Mouse (Mus musculus): ENCODE data around the gene Plekhm1. TPM values are rescaled to one million over a fixed set of nuclear protein-coding genes. Genes with fewer than 3 reads are reported as not detected.

Gene Plekhm1
- total RNA-seq, 4 experiments from 2014 or later: 21.9 to 27.6 (median 26.0) TPM

DNA sequence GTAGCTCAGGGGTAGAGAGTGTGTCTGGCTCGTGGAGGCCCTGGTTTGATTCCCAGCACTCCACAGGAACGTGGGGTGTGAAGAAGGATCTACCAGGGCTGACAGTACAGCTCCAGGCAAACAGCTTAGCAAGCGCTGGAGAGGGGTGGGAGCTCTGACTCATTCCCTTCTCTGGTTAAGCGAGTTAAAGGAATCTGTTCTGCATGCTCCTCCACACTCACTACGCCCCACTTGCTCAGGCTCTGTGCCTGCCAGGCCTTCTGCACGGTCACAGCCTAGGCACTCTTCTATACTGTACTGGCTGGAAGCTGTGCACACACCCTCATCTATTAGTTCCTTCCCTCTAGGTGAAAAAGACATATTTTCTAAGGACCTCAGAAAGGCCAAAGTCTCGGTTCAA lies 18.5 kb downstream of the Plekhm1 start:
- DNase-seq: no peak

DNA sequence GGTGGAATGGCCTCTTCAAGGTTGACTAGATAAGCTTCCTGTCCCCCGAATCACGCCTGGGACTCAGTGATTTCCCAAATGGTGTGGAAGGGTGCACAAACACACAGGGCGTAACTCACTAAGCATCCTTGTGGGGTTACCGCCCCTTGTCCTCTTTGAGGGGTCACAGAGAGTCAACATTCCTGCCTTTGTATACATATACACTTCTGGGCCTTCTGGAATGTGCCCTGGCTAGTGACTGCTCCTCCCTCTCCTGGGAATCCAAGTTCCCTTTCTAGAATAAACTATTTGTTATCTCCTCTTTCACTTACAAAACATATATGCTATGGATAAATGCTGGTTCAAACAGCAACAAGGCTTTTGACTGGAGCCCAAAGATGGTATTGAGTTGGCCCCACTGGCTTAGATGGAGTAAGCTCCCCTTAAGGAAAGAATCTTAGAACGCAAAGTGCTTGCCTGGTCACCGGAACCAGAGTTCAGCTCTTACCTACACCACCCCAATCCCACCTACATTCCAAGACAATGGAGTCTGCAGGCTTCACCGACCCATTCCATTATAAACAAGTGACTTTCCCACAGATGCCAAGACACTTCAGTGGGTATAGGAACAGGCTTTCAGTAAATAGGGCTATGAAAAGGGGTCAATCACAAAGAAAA lies 24.5 kb downstream of the Plekhm1 start:
- DNase-seq: no peak

DNA sequence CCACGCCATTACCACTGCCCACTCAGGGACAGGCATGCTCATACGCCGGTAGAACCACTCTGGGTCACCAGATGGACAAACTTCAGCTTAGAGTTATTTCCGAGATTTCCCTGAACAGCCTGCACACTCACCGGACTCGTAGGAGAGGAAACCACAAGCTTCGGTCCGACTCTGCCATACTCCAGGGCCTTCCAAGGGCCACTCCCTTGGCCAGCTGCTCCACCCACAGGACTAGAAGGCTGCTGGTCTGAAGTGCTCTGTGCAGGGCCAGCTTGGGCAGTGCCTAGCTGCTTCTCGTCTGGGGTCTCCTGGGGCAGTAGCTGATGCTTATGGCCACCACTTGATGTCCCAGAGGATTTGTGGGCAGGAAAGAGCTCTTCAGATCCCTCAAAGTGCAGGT lies 25.7 kb downstream of the Plekhm1 start:
- no peak for DNase-seq

DNA sequence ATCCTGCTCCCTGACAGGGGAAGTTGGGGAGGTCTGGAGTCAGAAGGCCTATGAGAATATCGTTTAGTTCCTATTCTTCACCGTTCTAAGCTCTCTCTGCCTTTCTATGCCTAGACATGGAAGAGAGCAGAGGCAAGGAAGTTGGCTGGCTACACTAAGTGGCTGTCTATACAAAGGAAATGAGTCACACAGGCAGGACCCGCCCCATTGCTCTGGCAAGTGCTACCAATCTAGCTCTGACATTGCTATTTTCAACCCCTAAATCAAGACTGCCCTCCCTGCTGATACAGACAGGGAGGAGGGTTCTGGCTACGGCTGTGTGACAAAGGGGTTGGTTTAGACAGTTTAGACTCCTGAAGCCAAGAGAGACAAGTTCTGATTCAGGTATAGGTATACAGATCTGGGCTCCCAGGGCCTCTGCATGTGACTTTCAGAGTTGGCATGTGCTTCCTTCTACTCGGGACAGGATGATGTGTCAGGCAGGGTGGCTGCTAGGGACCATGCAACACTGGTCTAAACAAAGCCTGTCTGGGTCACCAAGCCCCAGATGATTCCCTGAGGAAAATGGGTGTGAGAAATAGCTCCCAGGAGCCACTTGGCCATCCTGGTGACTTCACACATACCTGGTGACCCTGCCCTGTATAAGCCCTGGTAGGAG lies 30.4 kb downstream of the Plekhm1 start:
- peak; percentile 82 for DNase-seq

DNA sequence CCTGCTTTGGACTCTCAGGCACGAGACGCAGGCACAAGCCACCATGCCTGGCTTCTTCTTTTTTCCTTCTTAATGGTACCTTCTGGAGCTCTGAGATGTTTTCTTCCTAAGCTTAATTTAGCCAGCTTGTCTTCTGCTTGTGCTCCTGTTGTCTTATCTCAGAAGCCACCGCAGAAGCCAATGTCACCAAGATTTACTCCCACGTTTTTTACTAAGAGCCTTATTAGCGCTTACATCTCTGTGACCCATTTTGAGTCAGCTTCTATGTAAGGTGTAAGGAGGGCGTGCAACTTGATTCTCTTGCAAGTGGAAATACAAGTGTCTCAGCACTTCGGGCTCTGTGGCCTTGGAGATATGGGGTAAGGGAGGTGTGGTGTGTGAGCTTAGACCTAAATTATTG lies 31.0 kb downstream of the Plekhm1 start:
- DNase-seq: no peak

DNA sequence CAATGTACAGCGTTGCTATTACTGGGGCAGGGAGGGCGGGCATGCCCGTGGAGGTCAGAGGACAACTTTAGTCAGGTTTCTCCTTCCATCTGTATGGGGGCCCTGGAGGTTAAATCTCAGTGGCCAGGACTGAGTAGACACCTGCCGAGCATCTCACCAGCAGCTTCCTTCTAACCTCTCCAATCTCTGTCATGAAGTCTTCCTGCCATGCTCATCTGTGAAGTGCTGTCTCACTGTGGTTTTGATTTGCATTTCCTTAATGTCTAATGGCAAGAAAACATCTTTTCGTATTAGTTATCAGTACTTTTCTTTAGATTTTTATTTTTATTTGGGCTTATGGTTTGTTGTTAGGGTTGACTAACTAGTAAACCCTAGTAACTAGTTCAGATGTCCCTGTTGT lies 32.0 kb downstream of the Plekhm1 start:
- DNase-seq: no peak

DNA sequence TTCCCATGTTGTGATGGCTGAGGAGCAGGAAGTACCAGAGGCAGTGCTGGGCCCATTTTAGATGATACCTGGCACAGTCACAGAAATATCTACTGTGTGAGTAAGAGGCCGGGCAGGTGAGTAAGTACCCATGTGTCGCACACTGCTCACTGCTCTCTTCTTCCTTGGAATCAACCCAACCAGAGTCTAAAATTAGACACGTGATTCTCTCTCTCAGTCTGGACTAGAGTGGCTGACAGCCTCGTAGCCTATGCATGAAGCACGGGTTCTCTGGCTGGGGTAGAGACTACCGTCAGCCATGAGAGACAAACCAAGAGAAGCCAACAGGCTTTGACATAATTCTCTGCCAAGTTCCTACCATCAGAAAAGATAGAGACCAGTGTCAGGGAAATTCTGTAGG lies 34.1 kb downstream of the Plekhm1 start:
- DNase-seq: no peak

DNA sequence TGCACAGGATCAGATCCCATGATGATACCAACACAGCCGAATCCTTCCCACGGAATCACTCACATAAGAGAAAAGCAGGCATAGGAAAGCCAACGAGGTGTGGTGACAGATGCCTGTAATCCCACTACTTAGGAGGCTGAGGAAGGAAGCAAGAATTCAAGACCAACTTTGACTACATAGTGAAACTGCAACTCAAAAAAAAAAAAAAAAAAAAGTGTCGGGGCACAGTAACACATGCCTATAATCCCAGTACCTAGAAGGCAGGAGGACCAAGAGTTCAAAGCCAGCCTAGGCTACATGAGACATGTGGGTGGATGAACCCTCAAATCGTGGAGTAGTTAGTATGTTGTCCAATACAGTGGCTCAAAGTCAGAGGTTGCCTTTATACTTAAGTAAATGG lies 36.7 kb downstream of the Plekhm1 start:
- no peak for DNase-seq

DNA sequence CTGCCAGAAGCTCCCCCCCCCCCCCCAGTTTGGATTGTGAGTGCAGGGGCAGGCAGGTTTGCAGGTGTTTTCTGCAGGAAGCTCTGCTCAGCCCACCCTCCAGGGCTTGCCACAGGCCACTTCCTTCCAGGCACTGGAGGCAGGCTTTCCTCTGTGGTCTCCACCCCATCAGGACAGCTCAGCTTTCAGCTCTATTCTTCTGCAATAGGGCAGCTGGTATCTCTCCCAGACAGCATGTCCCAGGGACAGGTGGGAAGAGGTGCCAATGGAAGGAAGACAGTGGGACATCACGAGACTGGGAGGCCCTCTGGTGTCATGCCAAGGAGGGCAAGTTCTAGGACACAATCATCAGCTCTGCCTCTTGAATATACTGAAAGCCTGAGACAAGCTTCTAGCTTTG lies 37.2 kb downstream of the Plekhm1 start:
- no peak for DNase-seq

DNA sequence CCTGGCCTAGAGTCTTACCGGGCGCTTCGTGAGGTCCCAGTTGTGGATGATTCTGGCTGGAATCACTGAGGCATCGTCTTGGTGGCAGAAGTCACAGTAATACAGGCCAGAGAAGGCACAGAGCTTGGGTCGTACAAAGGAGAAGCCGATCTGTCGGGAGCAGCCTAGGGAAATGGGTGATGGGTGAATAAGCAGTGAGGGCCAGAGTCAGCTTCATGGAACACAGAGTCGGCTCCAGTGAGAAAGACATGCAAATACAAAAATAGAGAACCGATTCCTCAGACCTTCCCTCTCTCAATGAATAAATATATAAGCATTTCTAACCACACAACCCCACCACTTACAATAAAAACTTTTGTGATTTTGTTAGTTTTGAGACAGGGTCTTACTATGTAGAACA lies 38.6 kb downstream of the Plekhm1 start:
- no peak for DNase-seq

DNA sequence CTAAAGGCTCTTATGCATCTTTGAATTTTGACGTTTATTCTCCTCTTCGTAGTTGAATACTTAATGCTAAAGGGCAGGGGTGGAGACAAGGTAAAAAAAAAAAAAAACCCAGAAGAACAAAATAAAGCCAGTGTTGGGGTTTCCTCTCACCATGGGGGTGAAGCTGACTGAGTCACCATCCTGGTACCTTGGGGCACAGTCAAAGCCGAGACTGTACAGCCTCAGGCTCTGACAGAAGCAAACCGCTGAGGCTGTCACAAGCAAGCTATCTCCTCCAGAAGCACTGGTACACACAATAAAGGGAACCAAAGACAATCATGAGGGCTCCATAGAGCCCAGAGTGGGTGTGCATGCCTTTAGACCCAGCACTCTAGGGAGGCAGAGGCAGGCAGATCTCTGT lies 39.9 kb downstream of the Plekhm1 start:
- DNase-seq: no peak

DNA sequence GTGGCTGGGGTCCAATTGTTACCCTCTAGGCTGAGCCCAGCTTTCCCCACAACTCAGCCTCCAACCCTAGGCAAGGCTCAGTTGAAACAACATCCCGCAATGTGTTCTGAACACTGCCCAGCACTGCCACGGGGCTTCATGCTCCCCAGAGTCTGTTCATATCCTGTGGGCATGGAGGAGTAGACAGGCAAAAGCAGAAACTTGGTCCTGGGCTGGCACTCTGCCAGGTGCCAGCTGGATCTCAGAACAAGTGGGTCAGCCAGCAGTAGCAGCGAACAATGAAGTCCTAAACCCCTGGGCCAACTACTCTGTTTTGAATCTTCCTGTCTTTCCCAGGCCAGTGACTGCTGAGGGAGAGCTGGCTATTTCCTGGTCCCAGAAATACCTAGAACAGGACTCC lies 40.4 kb downstream of the Plekhm1 start:
- DNase-seq: no peak

DNA sequence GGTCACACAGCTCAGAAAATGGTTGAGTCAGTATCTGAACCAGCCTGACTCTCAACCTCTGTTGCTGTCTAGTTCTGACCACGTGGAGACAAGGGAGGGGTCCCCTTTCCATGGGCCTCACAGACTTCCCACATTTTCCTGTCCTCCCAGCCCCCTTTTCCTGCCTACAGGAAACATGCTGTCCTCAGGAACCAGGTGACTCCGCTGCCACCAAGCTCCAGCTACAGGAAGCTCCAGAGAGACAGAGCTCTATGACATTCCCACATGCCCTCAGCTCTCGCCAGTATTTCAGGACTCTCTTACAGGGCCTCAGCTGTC lies 41.3 kb downstream of the Plekhm1 start:
- DNase-seq: no peak

DNA sequence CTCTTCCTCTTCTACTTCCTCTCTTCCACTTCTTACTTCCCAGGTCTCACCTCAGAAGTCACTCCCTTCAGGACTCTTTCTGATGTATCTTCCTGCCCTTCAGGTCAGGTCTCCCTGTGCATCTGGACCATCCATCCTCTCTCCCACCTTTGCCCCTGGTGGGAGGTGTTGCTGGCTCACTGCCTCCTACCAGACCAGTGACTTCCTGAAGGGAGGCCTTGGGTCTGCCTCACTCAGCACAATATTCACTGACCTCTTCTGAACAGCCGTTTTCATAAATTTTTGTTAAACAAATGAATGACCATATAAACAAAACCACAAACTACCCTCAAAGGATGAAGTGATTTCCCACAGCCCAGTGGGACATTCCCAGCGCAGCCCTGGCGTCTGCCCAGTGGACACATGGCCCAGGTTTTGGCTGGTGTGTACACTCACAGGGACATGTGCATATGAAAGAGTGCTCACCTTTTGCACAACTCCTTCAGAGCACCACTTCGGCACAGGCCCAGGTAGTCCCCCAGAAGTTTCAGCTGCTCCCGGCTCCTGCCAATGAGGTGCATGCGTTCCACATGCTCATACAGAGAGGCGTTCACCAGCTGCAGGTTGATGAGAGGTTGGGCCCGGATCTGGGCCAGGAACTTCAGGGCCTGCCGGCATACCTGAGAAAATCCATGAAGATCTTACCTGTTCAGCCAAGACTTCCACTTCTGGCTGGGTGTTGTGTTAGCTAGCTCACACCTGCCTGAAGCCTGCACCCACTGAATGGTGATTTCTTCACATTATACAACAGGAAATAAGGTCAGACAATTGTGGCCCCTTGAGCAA lies 41.9 kb downstream of the Plekhm1 start:
- DNase-seq: no peak

DNA sequence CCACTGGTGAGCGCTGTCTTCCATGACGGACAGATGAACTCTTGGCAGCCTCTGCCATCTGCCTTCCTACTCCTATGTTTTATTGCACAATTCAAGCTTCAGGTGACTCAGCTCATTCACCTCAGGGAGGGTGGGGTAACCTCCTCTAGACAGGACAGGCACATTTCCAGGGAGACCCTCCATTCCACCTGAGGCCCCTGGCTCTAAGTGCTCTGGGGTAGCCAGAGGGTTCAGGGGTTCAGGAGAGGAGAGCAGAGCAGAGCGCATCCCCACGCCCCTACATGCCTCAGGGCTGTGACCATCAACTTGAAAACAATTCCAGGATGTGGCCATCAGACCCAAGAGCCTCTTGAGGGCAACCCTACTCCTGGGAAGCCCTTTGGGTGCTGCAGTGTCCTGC lies 47.0 kb downstream of the Plekhm1 start:
- no peak for DNase-seq

DNA sequence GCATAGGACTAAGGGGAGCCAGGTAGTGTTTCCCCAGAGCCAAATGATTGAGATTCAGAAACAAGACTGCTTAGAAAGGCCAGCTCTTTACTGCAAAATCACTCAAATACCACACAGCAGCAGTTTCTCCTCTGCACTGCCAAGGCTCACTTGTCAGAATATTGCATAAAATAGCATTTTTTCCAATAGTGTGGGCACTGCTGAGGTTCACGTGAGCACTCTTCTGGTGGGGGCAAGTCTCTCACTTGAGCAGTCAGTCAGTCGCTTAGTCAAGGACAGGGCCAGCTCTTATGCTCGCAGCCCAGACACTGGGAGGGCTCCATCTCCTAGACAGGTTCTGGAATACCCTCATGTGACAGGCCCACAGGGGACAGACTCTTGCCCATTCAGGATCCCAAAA lies 47.5 kb downstream of the Plekhm1 start:
- no peak for DNase-seq

DNA sequence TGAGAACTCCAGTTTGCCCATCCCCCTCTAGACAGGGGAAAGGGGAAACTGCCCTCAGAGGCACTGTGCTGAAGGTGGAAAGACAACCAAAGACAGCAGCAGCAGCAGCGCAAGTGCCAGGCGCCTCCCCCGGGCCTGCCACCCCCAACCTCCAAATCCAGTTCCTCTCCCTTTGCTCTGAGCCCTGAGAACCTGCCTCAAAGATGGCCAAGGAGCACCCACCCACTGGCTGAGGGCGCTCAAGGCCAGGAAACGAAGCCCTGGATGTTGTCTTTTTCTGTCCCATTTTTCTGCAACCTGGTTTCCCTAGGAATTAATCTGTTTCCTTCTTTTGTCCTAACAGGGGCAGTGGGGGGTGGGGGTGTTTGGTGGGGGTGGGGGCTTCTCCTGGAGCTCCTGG lies 48.2 kb downstream of the Plekhm1 start:
- DNase-seq: no peak

DNA sequence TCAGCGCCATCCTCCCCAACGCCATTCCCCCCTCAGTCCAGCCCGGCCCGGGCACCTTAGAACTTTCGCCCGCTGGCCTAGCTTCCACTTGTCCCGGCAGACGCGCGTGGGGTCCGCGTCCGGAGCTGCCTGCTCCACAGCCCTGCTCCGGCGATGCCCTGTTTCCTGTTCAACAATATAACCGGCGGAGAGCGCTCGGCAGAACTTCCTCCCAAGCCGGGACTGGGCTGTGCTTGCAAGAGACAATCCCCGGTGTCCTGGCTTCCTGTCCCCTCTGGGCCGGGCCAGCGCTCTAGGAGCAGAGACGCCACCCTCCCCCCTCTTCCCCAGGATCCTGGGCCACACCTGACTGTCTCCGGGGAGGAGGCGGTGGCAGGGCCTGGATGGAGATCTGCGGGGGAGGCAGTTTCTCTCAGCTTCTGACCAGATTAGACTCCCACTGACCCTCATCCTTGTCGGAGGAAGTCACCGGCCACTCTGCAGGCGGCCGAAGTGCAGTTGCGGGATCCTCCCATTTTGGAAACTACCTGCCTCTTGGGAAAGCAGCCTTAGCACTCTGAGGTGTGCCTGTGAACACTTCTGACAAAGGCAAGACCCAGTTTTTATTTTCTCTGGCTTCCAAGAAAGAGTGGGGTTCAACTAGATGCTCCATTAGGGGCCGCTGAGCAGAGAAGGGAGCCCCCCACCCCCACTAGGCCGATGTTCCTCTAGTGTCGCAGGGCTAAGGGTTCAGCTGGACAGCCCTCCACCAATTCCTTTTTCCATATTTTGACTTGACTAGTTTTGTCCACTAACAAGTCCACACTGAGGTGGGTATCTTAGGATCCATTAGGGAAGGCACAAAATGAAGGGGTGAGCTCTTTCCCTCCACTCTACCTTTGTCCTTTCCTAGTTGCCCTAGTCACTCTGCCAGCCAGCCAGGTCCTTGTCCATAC lies 49.0 kb downstream of the Plekhm1 start, which contains the start of gene Arhgap27:
Gene Arhgap27 (minus strand): TSS at position 479 of the 935 bp plus-strand sequence.
- peak; percentile 65 for DNase-seq

DNA sequence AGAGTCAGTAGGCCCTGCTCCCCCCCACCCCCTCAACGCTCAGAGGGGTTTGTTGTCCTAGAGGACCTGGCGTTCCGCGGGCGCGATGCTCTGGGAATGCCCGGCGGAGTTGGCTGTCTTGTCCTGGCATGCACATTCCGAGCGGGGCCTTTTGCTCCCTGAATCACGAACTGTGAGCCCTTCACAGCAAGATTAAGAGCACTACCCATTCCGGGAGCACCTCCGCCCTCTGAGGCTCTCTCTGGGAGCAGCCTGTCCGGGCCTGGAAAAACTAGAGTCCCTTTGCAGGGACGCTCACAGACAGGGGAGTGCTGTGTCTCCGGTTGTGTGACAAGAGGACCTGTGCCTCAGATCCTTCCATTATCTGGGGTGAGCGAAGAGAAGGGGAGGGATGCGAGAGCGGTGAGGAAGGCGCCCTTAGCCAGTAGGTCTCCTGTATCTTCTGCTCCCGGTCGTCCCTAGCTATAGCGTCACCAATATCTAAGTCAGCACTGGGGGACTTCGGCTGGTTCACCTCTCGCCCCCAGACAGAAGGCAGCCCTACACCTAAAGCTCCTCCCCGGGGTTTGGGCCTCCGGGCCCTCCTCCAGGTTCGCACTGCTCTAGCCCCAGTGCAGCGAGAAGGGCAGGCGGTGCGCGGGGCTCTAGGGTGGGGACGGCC lies 49.8 kb downstream of the Plekhm1 start:
- DNase-seq: no peak

DNA sequence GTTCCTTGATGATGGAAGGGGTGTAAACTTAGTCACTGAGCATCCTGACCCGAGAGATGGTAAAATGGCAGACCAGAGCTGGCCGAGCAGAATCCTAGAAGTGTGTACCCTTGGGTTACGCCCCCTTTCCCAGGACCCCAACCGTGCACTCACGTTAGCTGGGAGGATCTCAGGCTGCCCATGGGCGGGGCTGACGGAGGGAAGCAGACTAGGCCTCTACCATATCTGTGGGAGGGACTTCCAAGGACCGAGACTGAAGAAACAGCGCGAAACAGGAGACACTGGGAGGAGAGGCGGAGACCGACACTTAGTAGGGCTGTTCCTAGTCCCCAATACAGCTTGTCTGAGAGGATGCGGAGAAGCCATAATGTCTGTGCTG lies 50.4 kb downstream of the Plekhm1 start:
- DNase-seq: no peak

DNA sequence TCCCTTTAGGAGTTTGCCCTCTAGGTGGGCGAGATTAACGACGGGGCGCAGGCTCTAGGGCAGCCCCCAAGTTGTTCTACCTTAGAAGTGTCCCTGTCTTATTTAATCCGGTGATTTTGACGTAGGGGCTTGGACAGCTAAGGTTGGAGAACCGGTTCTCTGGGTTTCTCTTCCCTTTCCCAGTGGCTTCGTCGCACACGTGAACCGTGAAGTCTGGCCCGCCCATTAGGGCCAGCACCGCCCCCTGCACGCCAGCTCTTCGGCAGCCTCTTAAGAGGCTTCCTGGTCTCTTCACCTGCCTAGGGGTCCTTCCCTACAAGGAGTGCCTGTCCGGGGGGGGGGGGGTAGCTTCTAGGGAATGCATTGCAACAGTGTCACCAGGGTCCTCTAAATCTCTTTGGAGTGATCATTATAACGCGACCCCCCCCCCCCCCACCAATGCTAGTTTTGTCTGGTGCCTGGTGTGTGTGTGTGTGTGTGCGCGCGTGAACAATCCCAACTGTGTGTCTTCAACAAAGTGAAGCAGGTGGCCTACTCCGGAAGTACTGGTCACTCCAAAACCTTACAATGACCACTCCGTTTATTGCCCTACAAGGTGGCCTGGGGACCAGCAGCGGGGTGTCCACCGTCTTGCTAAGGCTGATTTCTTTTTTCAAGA lies 51.0 kb downstream of the Plekhm1 start:
- no peak for DNase-seq

DNA sequence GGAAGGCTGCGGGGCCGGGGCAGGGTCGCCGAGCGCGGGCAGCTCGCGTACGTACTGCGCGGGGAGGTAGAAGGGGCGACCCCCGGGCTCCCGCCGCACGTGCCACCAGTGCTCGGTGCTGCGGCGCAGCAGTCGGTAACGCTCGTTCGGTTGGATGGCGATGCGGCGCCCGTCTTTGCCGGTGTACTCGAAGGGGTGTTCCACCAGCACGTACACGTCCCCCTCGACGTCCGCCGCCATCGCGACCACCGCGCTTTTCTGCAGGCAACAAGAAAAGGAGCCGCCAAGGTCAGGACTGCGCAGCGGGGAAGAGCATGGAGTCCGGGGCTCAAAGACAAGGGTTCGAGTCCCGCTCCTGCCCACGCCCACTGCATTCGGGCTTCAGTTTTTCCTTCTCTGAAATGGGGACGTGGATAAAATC lies 51.8 kb downstream of the Plekhm1 start:
- no peak for DNase-seq

All from adrenal gland, adult 8-10 months (tissue).